Mouse (Mus musculus) heart, postnatal 25 days (tissue): Measurements from ENCODE around the gene Rap2a. TPM values are rescaled to one million over a fixed set of nuclear protein-coding genes. Genes with fewer than 3 reads are reported as not detected.
A peak's percentile ranks its signal among the peaks of the same experiment; 100 is the strongest.

Source experiments
- DNase-seq: peaks from one replicate; pipeline ENCODE4 v3.0.0; 2022; ENCODE audit warnings: low spot score
- intact Hi-C: fragments of 180-260 bp; cut with DNase I; formaldehyde crosslinking; loops from one replicate; pipeline ENCODE4 v1.15.1; 2025
- total RNA-seq, 2 experiments: library from RNA; stranded (reverse); gene quantifications; 2 replicates each; pipeline ENCODE4 v1.2.3; 2021

The Rap2a gene
- total RNA-seq, 2 experiments from 2014 or later, result 12.9 to 14.0 TPM

GRCm38 (mm10) chr14:120496827-120497226, 18.6 kb downstream of the Rap2a start:
- intact Hi-C loops, result no loop called here
- DNase-seq, result no peak

GRCm38 (mm10) chr14:120499096-120499495, 20.9 kb downstream of the Rap2a start:
- intact Hi-C loops, result no loop called here
- no peak for DNase-seq

GRCm38 (mm10) chr14:120499601-120500000, 21.4 kb downstream of the Rap2a start:
- no peak for DNase-seq
- intact Hi-C loops, result no loop called here

- intact Hi-C loops, result no loop called here
- DNase-seq, result no peak
Measured at GRCm38 (mm10) chr14:120500021-120500560, 21.8 kb downstream of the Rap2a start.

GRCm38 (mm10) chr14:120500791-120501190, 22.5 kb downstream of the Rap2a start:
- intact Hi-C loops, result no loop called here
- DNase-seq, result no peak

- intact Hi-C loops, result no loop called here
Measured at GRCm38 (mm10) chr14:120503641-120504040, 25.4 kb downstream of the Rap2a start.

GRCm38 (mm10) chr14:120504423-120504822, 26.2 kb downstream of the Rap2a start:
- DNase-seq, result no peak
- intact Hi-C loops, result no loop called here

More at GRCm38 (mm10) chr14:120503641-120504040, 25.4 kb downstream of the Rap2a start:
- no peak for DNase-seq

- intact Hi-C loops, result no loop called here
Measured at GRCm38 (mm10) chr14:120504928-120505461, 26.8 kb downstream of the Rap2a start.

GRCm38 (mm10) chr14:120505918-120506317, 27.7 kb downstream of the Rap2a start:
- DNase-seq, result no peak
- intact Hi-C loops, result no loop called here

More at GRCm38 (mm10) chr14:120504928-120505461, 26.8 kb downstream of the Rap2a start:
- DNase-seq, result no peak

GRCm38 (mm10) chr14:120507516-120507915, 29.3 kb downstream of the Rap2a start:
- intact Hi-C loops, result no loop called here

GRCm38 (mm10) chr14:120508566-120509365, 30.5 kb downstream of the Rap2a start:
- intact Hi-C loops, result no loop called here
- no peak for DNase-seq

More at GRCm38 (mm10) chr14:120507516-120507915, 29.3 kb downstream of the Rap2a start:
- no peak for DNase-seq

GRCm38 (mm10) chr14:120509366-120509640, 31.1 kb downstream of the Rap2a start:
- intact Hi-C loops, result no loop called here

GRCm38 (mm10) chr14:120511821-120512220, 33.6 kb downstream of the Rap2a start:
- intact Hi-C loops, result no loop called here

More at GRCm38 (mm10) chr14:120509366-120509640, 31.1 kb downstream of the Rap2a start:
- no peak for DNase-seq

GRCm38 (mm10) chr14:120514821-120515271, 36.6 kb downstream of the Rap2a start:
- DNase-seq, result no peak
- intact Hi-C loops, result no loop called here

More at GRCm38 (mm10) chr14:120511821-120512220, 33.6 kb downstream of the Rap2a start:
- no peak for DNase-seq

GRCm38 (mm10) chr14:120515376-120515775, 37.1 kb downstream of the Rap2a start:
- peak; percentile 35 for DNase-seq

GRCm38 (mm10) chr14:120518706-120519105, 40.5 kb downstream of the Rap2a start:
- DNase-seq, result no peak
- intact Hi-C loops, result no loop called here

More at GRCm38 (mm10) chr14:120515376-120515775, 37.1 kb downstream of the Rap2a start:
- intact Hi-C loops, result no loop called here

- DNase-seq, result no peak
- intact Hi-C loops, result no loop called here
Measured at GRCm38 (mm10) chr14:120519921-120520320, 41.7 kb downstream of the Rap2a start.

GRCm38 (mm10) chr14:120520843-120521242, 42.6 kb downstream of the Rap2a start:
- no peak for DNase-seq
- intact Hi-C loops, result no loop called here

GRCm38 (mm10) chr14:120523296-120523695, 45.1 kb downstream of the Rap2a start:
- DNase-seq, result no peak
- intact Hi-C loops, result no loop called here

GRCm38 (mm10) chr14:120525644-120526043, 47.4 kb downstream of the Rap2a start:
- no peak for DNase-seq
- intact Hi-C loops, result no loop called here

GRCm38 (mm10) chr14:120533301-120533700, 55.1 kb downstream of the Rap2a start:
- DNase-seq, result no peak
- intact Hi-C loops, result loop anchor here (5.0 kb wide), 1 partner anchor 56 kb away; the partner anchor contains the start of gene Rap2a
